Mouse (Mus musculus) heart, adult 2 months (tissue): ENCODE results near the gene Fam206a. TPM values are rescaled to one million over a fixed set of nuclear protein-coding genes. Genes with fewer than 3 reads are reported as not detected.

Experiments
- DNase-seq, 2 experiments: peaks; one replicate each; pipeline ENCODE4 v3.0.0; 2021
- H3K27ac ChIP-seq: fragments of 200-600 bp; 2 replicates; pipeline ENCODE4 v1.8.1; 2022
- H3K27me3 ChIP-seq: fragments of 200-500 bp; 2 replicates; pipeline ENCODE4 v1.6.1; 2012; ENCODE audit warnings: mild to moderate bottlenecking, low read length, inconsistent platforms, mixed read lengths; ENCODE audit not compliant: control insufficient read depth, insufficient read depth
- H3K36me3 ChIP-seq: fragments of 200-500 bp; 2 replicates; pipeline ENCODE4 v1.6.1; 2012; ENCODE audit warnings: low read length, inconsistent platforms; ENCODE audit not compliant: control insufficient read depth, insufficient read depth
- H3K4me1 ChIP-seq: fragments of 200-500 bp; 2 replicates; pipeline ENCODE4 v1.6.1; 2011; ENCODE audit warnings: low read length; ENCODE audit not compliant: control insufficient read depth, insufficient read depth
- H3K4me3 ChIP-seq: fragments of 200-600 bp; 2 replicates; pipeline ENCODE4 v1.8.1; 2022
- H3K79me2 ChIP-seq: fragments of 200-500 bp; replicated peaks from 2 replicates; pipeline ENCODE4 v1.6.1; 2012; ENCODE audit warnings: mild to moderate bottlenecking, inconsistent platforms, low read length, moderate library complexity, mixed read lengths; ENCODE audit not compliant: control insufficient read depth, insufficient read depth
- H3K9ac ChIP-seq: fragments of 200-500 bp; 2 replicates; pipeline ENCODE4 v1.6.1; 2012; ENCODE audit warnings: low read depth, mild to moderate bottlenecking, control low read depth, inconsistent platforms, low read length, mixed read lengths
- CTCF ChIP-seq: fragments of 200-600 bp; IDR thresholded peaks from 2 replicates; pipeline ENCODE4 v1.8.1; 2022; ENCODE audit warnings: antibody characterized with exemption, mild to moderate bottlenecking, moderate library complexity
- EP300 ChIP-seq: fragments of 200-500 bp; IDR thresholded peaks from 2 replicates; pipeline ENCODE4 v1.6.1; 2011; ENCODE audit warnings: low read depth, low read length, control low read depth; ENCODE audit not compliant: insufficient read depth
- POLR2A ChIP-seq: fragments of 200-500 bp; IDR thresholded peaks from 2 replicates; pipeline ENCODE4 v1.6.1; 2011; ENCODE audit warnings: mild to moderate bottlenecking, low read depth, low read length, control low read depth; ENCODE audit not compliant: insufficient read depth
- WGBS: fragments of 180-500 bp; shearing (Covaris S2); methylation state at CpG from one replicate; pipeline ENCODE4 v1.1.7; 2018; 5-methylcytosine and 5-hydroxymethylcytosine counted together
- intact Hi-C: fragments of 180-260 bp; cut with DNase I; formaldehyde crosslinking; loops from one replicate; pipeline ENCODE4 v1.15.1; 2025
- polyA plus RNA-seq: library from polyadenylated mRNA; depleted of rRNA; stranded (reverse); fragments of >200 nt; gene quantifications from 2 replicates; pipeline ENCODE4 v1.2.3, GENCODE M21; 2012
- total RNA-seq, 2 experiments: library from RNA; stranded (reverse); gene quantifications; 2 replicates each; pipeline ENCODE4 v1.2.3; 2021

Gene Fam206a
- total and polyA plus RNA-seq, 3 experiments, result 1.9 to 2.2 (median 2.0) TPM

GRCm38 (mm10) chr4:56831998-56832397, 29.9 kb downstream of the Fam206a start:
- DNase-seq, result no peak
- H3K27ac ChIP-seq, result no peak overlapping the region
- no peak overlapping the region for H3K9ac ChIP-seq
- no peaks in the 10 kb centered on the region for H3K79me2 ChIP-seq
- H3K36me3 ChIP-seq, result no peaks in the 10 kb centered on the region
- no peak overlapping the region for H3K4me3 ChIP-seq
- intact Hi-C loops, result no loop called here
- WGBS, result 62% methylated on average over 7 of the region's 7 CpGs
- TF ChIP-seq CTCF, result no peak
- TF ChIP-seq POLR2A, result no peak
- no peak for TF ChIP-seq EP300
- no peaks in the 10 kb centered on the region for H3K4me1 ChIP-seq
- no peaks in the 10 kb centered on the region for H3K27me3 ChIP-seq

- Histone ChIP-seq H3K27ac (no peak overlapping the region), H3K4me3 (no peak overlapping the region), H3K36me3 (no peaks in the 10 kb centered on the region; the same call in 1 of the 2 replicates), H3K79me2 (no peaks in the 10 kb centered on the region), H3K27me3 (no peaks in the 10 kb centered on the region), H3K9ac (no peak overlapping the region), H3K4me1 (no peaks in the 10 kb centered on the region)
- 68% methylated on average over 6 of the region's 6 CpGs for WGBS
- no peak for TF ChIP-seq CTCF
- TF ChIP-seq POLR2A, result no peak
- TF ChIP-seq EP300, result no peak
- intact Hi-C loops, result no loop called here
- no peak for DNase-seq
These were observed 35.5 kb downstream of the Fam206a start for GRCm38 (mm10) chr4:56837661-56838060.

GRCm38 (mm10) chr4:56840297-56840696, 38.2 kb downstream of the Fam206a start:
- Histone ChIP-seq H3K27ac (no peak overlapping the region), H3K9ac (no peak overlapping the region), H3K79me2 (no peaks in the 10 kb centered on the region), H3K27me3 (no peaks in the 10 kb centered on the region), H3K4me3 (no peak overlapping the region), H3K4me1 (no peaks in the 10 kb centered on the region), H3K36me3 (no peaks in the 10 kb centered on the region; the same call in 1 of the 2 replicates)
- no peak for DNase-seq
- WGBS, result 47% methylated on average over 3 of the region's 3 CpGs
- TF ChIP-seq CTCF (no peak), EP300 (no peak)
- intact Hi-C loops, result no loop called here

DNA sequence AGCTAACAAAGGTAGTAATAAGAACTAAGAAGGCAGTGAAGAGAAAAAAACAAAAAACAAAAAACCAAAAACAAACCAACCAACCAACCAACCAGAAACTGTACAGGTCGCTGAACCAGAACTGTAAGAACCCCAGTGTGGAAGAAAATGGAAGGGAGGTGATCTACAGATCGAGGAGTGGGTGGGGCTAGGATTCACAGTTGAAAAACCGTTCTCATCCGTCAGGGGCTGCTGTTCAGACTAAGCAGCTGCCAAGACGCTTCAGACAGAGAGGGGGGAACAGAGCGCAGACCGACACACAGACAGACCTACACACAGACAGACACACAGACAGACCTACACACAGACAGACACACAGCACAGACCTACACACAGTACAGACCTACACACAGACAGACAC, 40.4 kb downstream of the Fam206a start:
- 45% methylated on average over 7 of the region's 7 CpGs for WGBS
- DNase-seq, result no peak
- intact Hi-C loops, result no loop called here
- Histone ChIP-seq H3K9ac (no peak overlapping the region), H3K27me3 (no peaks in the 10 kb centered on the region), H3K4me1 (no peaks in the 10 kb centered on the region), H3K27ac (no peak overlapping the region), H3K36me3 (no peaks in the 10 kb centered on the region; the same call in 1 of the 2 replicates), H3K4me3 (no peak overlapping the region), H3K79me2 (no peaks in the 10 kb centered on the region)
- TF ChIP-seq CTCF (no peak), POLR2A (no peak), EP300 (no peak)

- Histone ChIP-seq H3K27ac (no peak overlapping the region), H3K9ac (no peak overlapping the region), H3K27me3 (no peaks in the 10 kb centered on the region), H3K4me3 (no peak overlapping the region), H3K4me1 (no peaks in the 10 kb centered on the region), H3K36me3 (no peaks in the 10 kb centered on the region; the same call in 1 of the 2 replicates), H3K79me2 (no peaks in the 10 kb centered on the region)
- peak; percentile 31; the same call in 1 of the 2 replicates for TF ChIP-seq CTCF
- no peak for TF ChIP-seq EP300
- intact Hi-C loops, result no loop called here
- WGBS, result 93% methylated on average over 2 of the region's 2 CpGs
- DNase-seq, result no peak
These were observed 41.8 kb downstream of the Fam206a start for GRCm38 (mm10) chr4:56843963-56844362.

- WGBS, result 91% methylated on average over 4 of the region's 4 CpGs
- TF ChIP-seq CTCF (no peak), EP300 (no peak), POLR2A (no peak)
- Histone ChIP-seq H3K79me2 (no peaks in the 10 kb centered on the region), H3K9ac (no peak overlapping the region), H3K4me1 (no peaks in the 10 kb centered on the region), H3K4me3 (no peak overlapping the region), H3K27me3 (no peaks in the 10 kb centered on the region), H3K36me3 (no peaks in the 10 kb centered on the region; the same call in 1 of the 2 replicates), H3K27ac (no peak overlapping the region)
- DNase-seq, result no peak
- intact Hi-C loops, result no loop called here
These were observed 42.8 kb downstream of the Fam206a start for GRCm38 (mm10) chr4:56844911-56845310.
